Mouse (Mus musculus): Measurements from ENCODE around the gene Supt6.
"Not testable (repeated sequence)": the region's sequence is repeated elsewhere in the genome, so short reads cannot be mapped to it uniquely, and the experiment has no call there.

The Supt6 gene

DNA sequence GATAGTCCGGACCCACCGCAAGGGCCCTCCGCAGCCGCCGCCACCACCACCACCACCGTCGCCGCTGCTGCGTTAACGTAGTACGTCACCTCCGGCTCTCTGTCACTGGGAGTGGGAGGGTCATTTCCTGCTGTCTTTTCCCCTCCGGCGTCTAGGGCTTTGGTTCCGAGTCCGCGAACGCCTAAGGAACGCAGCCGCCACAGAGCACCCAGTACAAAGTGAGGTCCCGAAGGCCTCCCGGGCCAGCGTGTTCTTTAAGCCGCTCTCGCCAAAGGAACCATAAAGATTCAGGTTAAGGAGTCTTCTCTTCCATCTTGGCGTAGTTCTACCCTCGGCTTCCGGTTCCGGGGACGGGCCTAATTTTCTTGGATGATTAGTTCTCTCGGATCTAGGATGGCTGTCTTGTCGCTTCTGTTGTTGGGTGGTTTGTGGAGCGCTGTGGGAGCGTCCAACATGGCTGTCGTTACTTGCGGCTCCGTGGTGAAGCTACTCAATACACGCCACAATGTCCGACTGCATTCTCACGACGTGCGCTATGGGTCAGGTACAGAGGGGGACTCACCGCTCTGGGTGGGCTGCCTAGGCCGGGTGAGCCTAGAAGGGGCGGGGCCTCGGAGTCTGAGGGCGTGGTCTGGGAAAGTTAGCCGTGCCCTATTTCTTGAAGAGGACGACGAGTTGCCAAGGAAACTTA is at the start of gene Supt6, which contains the start of gene Sdf2:
Gene Supt6, minus strand, starts transcription at position 361 of the 691 bp plus-strand sequence.
Gene Sdf2, plus strand, starts transcription at position 120 of the 691 bp plus-strand sequence.
- peak; percentile 62 to 78 for DNase-seq (ENCODE audit: low spot score in 2 of 2)

- DNase-seq (ENCODE audit: low spot score in 2 of 2): no peak
Measured at GRCm38 (mm10) chr11:78294585-78294984, 48.8 kb upstream of the Supt6 start.

GRCm38 (mm10) chr11:78290654-78291053 is 44.9 kb upstream of the Supt6 start, which contains the start of gene BC030499:
Gene BC030499 (plus strand): TSS chr11:78290841.
- no peak for DNase-seq (ENCODE audit: low spot score in 2 of 2)

GRCm38 (mm10) chr11:78289146-78289763 is 43.5 kb upstream of the Supt6 start:
- DNase-seq (ENCODE audit: low spot score in 2 of 2): no peak

DNA sequence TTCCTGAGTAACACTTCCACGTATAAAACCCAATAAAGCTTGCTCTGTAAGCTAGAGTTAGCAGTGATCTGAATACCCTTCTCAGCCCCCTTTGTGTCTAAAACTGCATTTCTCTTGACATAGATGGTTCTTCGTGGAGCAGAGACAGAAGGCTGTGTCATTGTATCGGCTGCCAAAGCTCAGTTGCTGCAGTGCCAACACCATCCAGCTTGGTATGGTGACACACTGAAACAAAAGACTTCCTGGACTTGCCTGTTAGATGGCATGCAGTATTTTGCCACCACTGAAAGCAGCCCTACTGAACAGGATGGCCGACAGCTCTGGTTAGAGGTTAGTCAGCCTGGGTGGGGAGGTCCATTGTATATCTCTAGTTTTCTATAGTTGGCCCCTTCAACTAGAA is 33.8 kb upstream of the Supt6 start:
- DNase-seq (ENCODE audit: low spot score in 2 of 2): no peak

DNA sequence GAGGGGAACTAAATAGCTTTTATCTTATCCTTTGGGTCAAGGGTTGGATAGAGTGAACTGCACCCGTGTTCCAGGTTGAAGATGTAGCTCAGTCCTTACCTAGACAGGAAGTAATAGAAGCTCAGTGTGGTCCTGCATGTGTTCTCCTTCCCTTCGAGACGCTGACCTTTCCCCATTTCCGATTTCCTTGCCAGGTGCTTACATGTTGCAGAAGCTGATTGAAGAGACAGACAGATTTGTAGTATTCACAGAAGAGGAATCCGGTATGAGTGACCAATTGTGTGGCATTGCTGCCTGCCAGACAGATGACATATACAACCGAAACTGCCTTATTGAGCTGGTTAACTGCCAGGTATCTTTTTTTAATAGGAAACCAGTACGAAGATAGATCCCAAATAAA is 33.1 kb upstream of the Supt6 start:
- DNase-seq (ENCODE audit: low spot score in 2 of 2): no peak

DNA sequence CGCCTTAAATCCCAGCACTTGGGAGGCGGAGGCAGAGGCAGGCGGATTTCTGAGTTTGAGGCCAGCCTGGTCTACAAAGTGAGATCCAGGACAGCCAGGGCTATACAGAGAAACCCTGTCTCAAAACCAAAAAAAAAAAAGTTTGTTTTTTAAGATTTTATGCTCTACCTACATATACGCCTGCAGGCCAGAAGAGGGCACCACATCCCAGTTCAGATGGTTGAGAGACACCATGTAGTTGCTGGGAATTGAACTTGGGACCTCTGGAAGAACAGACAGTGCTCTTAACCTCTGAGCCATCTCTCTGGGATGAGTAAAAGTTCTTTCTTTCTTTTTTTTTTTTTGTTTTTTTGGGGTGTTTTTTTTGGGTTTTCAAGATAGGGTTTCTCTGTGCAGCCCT is 30.4 kb upstream of the Supt6 start:
- DNase-seq (ENCODE audit: low spot score in 2 of 2): not testable (repeated sequence)

GRCm38 (mm10) chr11:78275596-78275995 is 29.8 kb upstream of the Supt6 start:
- DNase-seq (ENCODE audit: low spot score in 2 of 2): no peak

DNA sequence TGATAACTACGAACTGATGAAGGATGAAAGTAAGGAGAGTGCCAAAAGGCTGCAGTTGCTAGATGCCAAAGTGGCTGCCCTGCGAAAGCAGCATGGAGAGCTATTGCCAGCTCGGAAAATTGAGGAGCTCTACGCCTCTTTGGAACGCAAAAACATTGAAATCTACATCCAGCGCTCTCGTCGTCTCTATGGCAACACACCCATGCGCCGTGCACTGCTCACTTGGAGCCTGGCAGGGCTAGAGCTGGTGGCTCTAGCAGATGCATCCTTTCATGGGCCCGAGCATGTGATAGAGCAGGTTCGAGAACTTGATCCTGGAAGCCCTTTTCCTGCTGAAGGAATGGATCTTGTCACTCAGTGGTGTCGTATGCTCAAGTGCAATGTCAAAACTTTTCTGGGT is 26.2 kb upstream of the Supt6 start:
- no peak for DNase-seq (ENCODE audit: low spot score in 2 of 2)

GRCm38 (mm10) chr11:78265571-78265970 is 19.8 kb upstream of the Supt6 start:
- DNase-seq (ENCODE audit: low spot score in 2 of 2): no peak

GRCm38 (mm10) chr11:78262550-78262949 is 16.8 kb upstream of the Supt6 start:
- DNase-seq (ENCODE audit: low spot score in 2 of 2): peak in 1 of 2 experiments; percentile 61

- peak; percentile 70 to 93 for DNase-seq (ENCODE audit: low spot score in 2 of 2)
Measured at GRCm38 (mm10) chr11:78261380-78262352, 15.9 kb upstream of the Supt6 start, which contains the start of gene 2610507B11Rik. Gene 2610507B11Rik (plus strand): TSS chr11:78261752.

- DNase-seq (ENCODE audit: low spot score in 2 of 2): no peak
Measured at GRCm38 (mm10) chr11:78260489-78261258, 14.9 kb upstream of the Supt6 start.

- DNase-seq (ENCODE audit: low spot score in 2 of 2): no peak
Measured at GRCm38 (mm10) chr11:78256618-78257017, 10.8 kb upstream of the Supt6 start.

GRCm38 (mm10) chr11:78247727-78248140 is 1.9 kb upstream of the Supt6 start:
- DNase-seq (ENCODE audit: low spot score in 2 of 2): no peak

DNA sequence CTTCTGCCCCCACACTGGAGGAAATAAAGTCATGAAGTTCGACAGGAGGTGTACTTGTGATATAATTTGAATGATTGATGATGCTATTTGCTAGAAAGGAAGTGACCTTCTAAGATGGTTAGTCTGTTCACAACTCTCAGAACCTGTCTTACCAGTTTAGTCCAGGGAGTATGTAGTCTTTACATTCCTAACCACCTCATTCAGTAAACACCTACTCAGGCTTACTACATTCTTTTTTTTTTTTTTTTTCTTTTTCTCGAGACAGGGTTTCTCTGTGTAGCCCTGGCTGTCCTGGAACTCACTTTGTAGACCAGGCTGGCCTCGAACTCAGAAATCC is 1.2 kb upstream of the Supt6 start:
- no peak for DNase-seq (ENCODE audit: low spot score in 2 of 2)

- DNase-seq (ENCODE audit: low spot score in 2 of 2): no peak
Measured at GRCm38 (mm10) chr11:78246318-78247011, 678 bp upstream of the Supt6 start.

- DNase-seq (ENCODE audit: low spot score in 2 of 2): no peak
Measured at GRCm38 (mm10) chr11:78245261-78245626, 543 bp downstream of the Supt6 start.

DNA sequence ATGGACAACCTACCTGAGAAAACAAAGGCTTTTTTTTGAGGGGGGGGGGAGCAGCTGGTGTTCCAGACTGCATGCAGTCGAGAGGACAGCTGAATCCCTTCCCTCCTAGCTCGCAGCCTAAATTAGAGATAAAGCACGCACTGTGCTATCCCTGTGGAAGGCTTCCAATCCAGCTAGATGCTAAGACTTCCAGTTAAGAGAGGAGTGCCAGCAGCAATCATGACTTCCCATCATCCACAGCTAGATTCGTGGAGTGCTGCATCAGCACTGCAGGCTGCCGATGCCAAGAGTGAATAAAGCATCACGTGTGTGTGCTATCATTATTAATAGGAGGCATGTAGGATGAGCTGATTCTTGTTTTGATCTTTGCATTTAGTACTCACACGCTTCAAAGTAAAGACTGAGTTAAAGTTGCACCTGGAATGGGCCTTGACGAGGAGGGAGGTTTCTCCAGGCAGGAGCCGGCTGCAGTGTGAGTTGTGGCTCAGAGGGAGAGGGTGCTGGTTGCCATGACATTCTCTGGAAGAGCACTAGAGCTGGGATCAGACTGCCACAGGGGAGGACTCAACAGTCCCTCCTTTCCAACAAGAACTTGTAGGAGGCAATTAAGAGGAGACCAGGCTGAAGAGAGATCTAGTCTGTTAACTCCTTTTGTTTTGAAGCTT is 5.5 kb downstream of the Supt6 start:
- no peak for DNase-seq (ENCODE audit: low spot score in 2 of 2)

DNA sequence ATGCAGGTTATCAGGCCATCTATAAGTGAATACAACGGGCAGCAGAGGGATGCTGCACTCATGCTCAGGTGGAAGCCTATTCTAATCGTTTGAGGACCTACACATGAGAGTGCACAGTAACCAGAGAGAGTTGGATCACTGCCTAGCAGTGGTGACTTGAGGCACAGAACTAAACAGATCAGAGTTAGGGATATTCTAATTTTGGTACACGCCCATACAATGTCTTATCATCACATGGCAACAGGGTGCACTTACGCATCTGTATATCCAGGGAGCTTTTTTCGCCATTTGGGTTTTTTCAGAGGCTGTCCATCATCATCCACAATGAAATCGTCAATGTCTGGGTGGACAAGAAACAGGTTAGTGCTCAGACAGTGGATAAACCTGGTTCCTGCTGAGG is 14.3 kb downstream of the Supt6 start:
- DNase-seq (ENCODE audit: low spot score in 2 of 2): no peak

Data from cerebellum, postnatal 4 days (tissue).